Mouse (Mus musculus) lung, embryonic 16.5 days (tissue): ENCODE data around the gene Sirt1. TPM values are rescaled to one million over a fixed set of nuclear protein-coding genes. Genes with fewer than 3 reads are reported as not detected.

ENCODE experiments used
- polyA plus RNA-seq: library from polyadenylated mRNA; unstranded; fragments of >200 nt; fragmentation: Nextera tagmentation; extraction: Ambion mirVana; gene quantifications from 2 replicates; pipeline ENCODE4 v1.2.1, GENCODE M21; 2015

The Sirt1 gene
- polyA plus RNA-seq, 1 experiment from 2014 or later: 4.8 TPM

Other genes starting within 250 kb of the Sirt1 start
- 0.55 and 0.78 TPM in 2 replicates for gene Mypn, start 177.8 kb downstream of the Sirt1 start, polyA plus RNA-seq
- 37.6 and 40.9 TPM in 2 replicates for gene Herc4, start 137.9 kb downstream of the Sirt1 start, polyA plus RNA-seq
- gene Dnajc12, start 739 bp upstream of the Sirt1 start, polyA plus RNA-seq: 11.8 and 12.5 TPM in 2 replicates
- gene Gm7075, start 40.1 kb upstream of the Sirt1 start, polyA plus RNA-seq: not detected in 2 replicates
- gene Ctnna3, start 48.4 kb upstream of the Sirt1 start, polyA plus RNA-seq: 0.99 and 1.0 TPM in 2 replicates